8 mouse cellular contexts compared by ENCODE assay signal in genomic region chr7:12921705-12922465, GRCm38 (mm10). TPM values are rescaled to one million over a fixed set of nuclear protein-coding genes. Genes with fewer than 3 reads are reported as not detected.
DNase-seq lines count a peak whose midpoint lies in the region; ATAC-seq lines count a peak whose summit lies in the region.

Gene Rps5 (plus strand): TSS chr7:12922290.

- peak within 1 kb of the TSS; percentile 96 for H3K4me2 ChIP-seq in hindbrain, embryonic 14.5 days (replicated peaks)

- DNase-seq in R1 (ENCODE audit: low read depth, low spot score) = peak; percentile 100
- DNase-seq in cerebellum, postnatal 25 days = peak; percentile 98 to 99
- peak; percentile 98 to 99 for DNase-seq in frontal cortex, postnatal 25 days (ENCODE audit: low spot score in 2 of 2)
- peak; percentile 99 for DNase-seq in hindbrain, embryonic 14.5 days (ENCODE audit: low spot score)
- DNase-seq in layer of hippocampus, postnatal 36 days = peak; percentile 97 to 98
- peak; percentile 100 for DNase-seq in lung, postnatal 36 days
- DNase-seq in retina, postnatal 1 day = peak; percentile 100
- peak; percentile 95 to 98 for DNase-seq in urinary bladder, adult 18-20 months (ENCODE audit: low spot score in 2 of 2)

- ATAC-seq in hindbrain, embryonic 14.5 days (ENCODE audit: low FRiP score) = peak; percentile 98

- H3K4me1 ChIP-seq in hindbrain, embryonic 14.5 days (replicated peaks; ENCODE audit: control insufficient read depth, insufficient read depth, low read length) = peaks cover 11% of the 10 kb centered on the region

- peaks cover 37% of the 10 kb centered on the region for H3K36me3 ChIP-seq in hindbrain, embryonic 14.5 days (replicated peaks; ENCODE audit: control insufficient read depth, insufficient read depth)

- WGBS in hindbrain, embryonic 14.5 days = under 1% methylated on average over 55 of the region's 55 CpGs

- no peaks in the 10 kb centered on the region for H3K9me3 ChIP-seq in hindbrain, embryonic 14.5 days (ENCODE audit: control insufficient read depth, low read length)

- H3K9ac ChIP-seq in hindbrain, embryonic 14.5 days = peak within 1 kb of the TSS; percentile 92

- H3K27ac ChIP-seq in hindbrain, embryonic 14.5 days = peak within 1 kb of the TSS; percentile 95

- H3K4me3 ChIP-seq in hindbrain, embryonic 14.5 days (replicated peaks; ENCODE audit: low read length) = peak within 1 kb of the TSS; percentile 73

- peaks cover 18% of the 10 kb centered on the region for H3K27me3 ChIP-seq in hindbrain, embryonic 14.5 days (ENCODE audit: control insufficient read depth, insufficient read depth, low read length)

RNA-seq across cellular contexts. Expression of gene Rps5, which starts in this region (rescaled TPM):
- 671 and 781 TPM in 2 replicates for polyA plus RNA-seq in hindbrain, embryonic 14.5 days (2014; fragmentation: Nextera tagmentation; extraction: Ambion mirVana)
- 100 to 1,000 TPM; 399 to 414 TPM for total RNA-seq in layer of hippocampus, postnatal 36 days (2021)

Comparison
In these comparisons a context has a peak if more than half of its experiments do, and no peak if none do; other contexts are left out.
1. Peak in every context shown above with its lines: DNase-seq, ATAC-seq, H3K4me3 ChIP-seq and H3K27ac ChIP-seq.